Mouse (Mus musculus) midbrain, embryonic 16.5 days (tissue): Measurements from ENCODE around the gene Snrpc. TPM values are rescaled to one million over a fixed set of nuclear protein-coding genes. Genes with fewer than 3 reads are reported as not detected.

Experiments used
- ATAC-seq: fragments of 200-750 bp; cut with Nextera tagmentation; 2 replicates; pipeline ENCODE4 v1.8.0; 2017; ENCODE audit warnings: moderate TSS enrichment
- H3K27ac ChIP-seq: fragments of 300-500 bp; sonication (generic); 2 replicates; pipeline ENCODE4 v1.5.1; 2014; ENCODE audit warnings: mild to moderate bottlenecking, low read length, mixed read lengths
- H3K27me3 ChIP-seq: fragments of 300-500 bp; sonication (generic); 2 replicates; pipeline ENCODE4 v1.6.1; 2014; ENCODE audit warnings: low read depth, low read length, mixed read lengths; ENCODE audit not compliant: control insufficient read depth, insufficient read depth
- H3K36me3 ChIP-seq: fragments of 300-500 bp; sonication (generic); 2 replicates; pipeline ENCODE4 v1.6.1; 2014; ENCODE audit warnings: mild to moderate bottlenecking, low read length, moderate library complexity, mixed read lengths; ENCODE audit not compliant: control insufficient read depth, insufficient read depth
- H3K4me1 ChIP-seq: fragments of 300-500 bp; sonication (generic); 2 replicates; pipeline ENCODE4 v1.6.1; 2014; ENCODE audit warnings: mild to moderate bottlenecking, low read length, mixed read lengths; ENCODE audit not compliant: control insufficient read depth, insufficient read depth
- H3K4me2 ChIP-seq: fragments of 300-500 bp; sonication (generic); 2 replicates; pipeline ENCODE4 v1.6.1; 2014; ENCODE audit warnings: mild to moderate bottlenecking, low read length, mixed read lengths
- H3K4me3 ChIP-seq: fragments of 300-500 bp; sonication (generic); 2 replicates; pipeline ENCODE4 v1.5.1; 2014; ENCODE audit warnings: low read depth, mild to moderate bottlenecking, low read length, moderate library complexity, mixed read lengths
- H3K9ac ChIP-seq: fragments of 300-500 bp; sonication (generic); 2 replicates; pipeline ENCODE4 v1.6.1; 2014; ENCODE audit warnings: low read depth, low read length, mixed read lengths
- H3K9me3 ChIP-seq: fragments of 300-500 bp; sonication (generic); replicated peaks from 2 replicates; pipeline ENCODE4 v1.6.1; 2014; ENCODE audit warnings: mild to moderate bottlenecking, low read length, mixed read lengths; ENCODE audit not compliant: control insufficient read depth, poor library complexity, severe bottlenecking
- WGBS: fragments of 180-500 bp; shearing (Covaris S2); extraction: QIAGEN DNeasy Blood & Tissue Kit; methylation state at CpG from one replicate; pipeline ENCODE4 v1.1.7; 2014; 5-methylcytosine and 5-hydroxymethylcytosine counted together
- polyA plus RNA-seq: library from polyadenylated mRNA; unstranded; fragments of >200 nt; fragmentation: Nextera tagmentation; extraction: Ambion mirVana; gene quantifications from 2 replicates; pipeline ENCODE4 v1.2.1, GENCODE M21; 2015

The Snrpc gene
- polyA plus RNA-seq, 1 experiment from 2014 or later: 197 TPM

- Histone ChIP-seq H3K9ac (peak within 1 kb of the TSS; percentile 96), H3K4me2 (peak within 1 kb of the TSS; percentile 85), H3K4me1 (peaks cover 26% of the 10 kb centered on the region), H3K9me3 (no peaks in the 10 kb centered on the region), H3K27me3 (no peaks in the 10 kb centered on the region), H3K4me3 (peak within 1 kb of the TSS; percentile 89), H3K36me3 (peaks cover 4% of the 10 kb centered on the region), H3K27ac (peak within 1 kb of the TSS; percentile 89)
- ATAC-seq: peak; percentile 87
- WGBS: 1% methylated on average over 37 of the region's 54 CpGs
These were observed 18.4 kb downstream of the Snrpc start, which contains the start of gene Uhrf1bp1 for GRCm38 (mm10) chr17:27856265-27856797. Gene Uhrf1bp1, plus strand, starts transcription at chr17:27856441.

DNA sequence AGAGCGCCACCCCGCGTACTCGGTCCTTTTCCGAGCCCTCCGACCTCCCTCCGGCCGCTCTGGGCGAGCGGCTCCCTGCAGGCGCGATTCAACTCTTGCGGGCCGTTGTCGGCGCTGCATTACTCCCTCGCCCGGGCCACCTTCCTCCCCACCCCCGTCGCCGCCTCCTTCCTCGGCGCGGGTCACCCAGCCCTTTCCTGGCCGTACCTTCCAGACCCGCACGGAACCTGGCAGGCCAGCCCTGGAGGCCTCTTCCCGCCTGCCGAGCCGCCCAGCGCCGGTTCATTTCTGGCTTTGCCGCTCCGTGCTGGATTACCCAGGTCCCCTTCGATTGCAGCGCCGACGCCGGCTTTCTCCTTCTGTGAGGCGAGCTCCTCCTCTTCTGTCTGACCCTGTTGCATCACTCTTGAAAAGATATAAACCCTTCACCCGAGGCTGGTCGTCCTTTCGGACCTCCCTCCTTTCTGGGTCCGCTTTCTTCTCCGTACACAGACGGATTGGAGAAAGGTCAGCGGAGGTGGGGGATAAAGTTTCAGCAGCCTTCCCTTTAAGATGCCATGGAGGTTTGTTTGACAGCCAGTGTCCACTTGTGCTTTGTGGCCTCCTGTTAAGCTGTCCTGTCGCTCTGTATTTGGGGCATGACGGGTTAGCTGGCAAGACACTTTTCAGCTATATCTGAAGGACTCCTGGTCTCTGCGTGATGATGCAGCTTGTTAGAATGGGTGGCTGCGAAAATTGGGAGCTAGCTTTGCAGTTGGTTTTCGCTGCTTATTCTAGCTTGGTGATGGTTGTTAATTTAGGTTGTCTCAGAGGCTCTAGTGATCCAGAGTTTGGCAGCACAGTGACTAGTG lies 19.1 kb downstream of the Snrpc start:
- H3K4me1 ChIP-seq: peaks cover 26% of the 10 kb centered on the region
- 1% methylated on average over 50 of the region's 52 CpGs for WGBS
- H3K9ac ChIP-seq: peak overlapping the region; percentile 96

GRCm38 (mm10) chr17:27857649-27858475 lies 19.9 kb downstream of the Snrpc start:
- H3K9ac ChIP-seq: peak overlapping the region; percentile 96
- 0 out of 2 replicates have a peak overlapping the region, but pooled peaks have one; percentile 89 for H3K27ac ChIP-seq
- no peaks in the 10 kb centered on the region for H3K9me3 ChIP-seq
- H3K4me2 ChIP-seq: peak overlapping the region; percentile 85
- WGBS: 60% methylated on average over 11 of the region's 11 CpGs
- H3K27me3 ChIP-seq: no peaks in the 10 kb centered on the region
- H3K4me1 ChIP-seq: peaks cover 26% of the 10 kb centered on the region
- ATAC-seq: no peak
- no peaks in the 10 kb centered on the region for H3K36me3 ChIP-seq
- H3K4me3 ChIP-seq: peak overlapping the region; percentile 89

More for the DNA sequence above, 19.1 kb downstream of the Snrpc start:
- Histone ChIP-seq H3K4me3 (peak overlapping the region; percentile 89), H3K9me3 (no peaks in the 10 kb centered on the region), H3K27me3 (no peaks in the 10 kb centered on the region), H3K4me2 (peak overlapping the region; percentile 85), H3K27ac (peak overlapping the region; percentile 89), H3K36me3 (peaks cover 4% of the 10 kb centered on the region)
- ATAC-seq: peak; percentile 78

GRCm38 (mm10) chr17:27859131-27859530 lies 21.2 kb downstream of the Snrpc start:
- ATAC-seq: no peak
- no peaks in the 10 kb centered on the region for H3K9me3 ChIP-seq
- H3K9ac ChIP-seq: 0 out of 2 replicates have a peak overlapping the region, but pooled peaks have one; percentile 7
- H3K4me2 ChIP-seq: no peak overlapping the region
- H3K27me3 ChIP-seq: no peaks in the 10 kb centered on the region
- no peaks in the 10 kb centered on the region for H3K36me3 ChIP-seq
- no peak overlapping the region for H3K4me3 ChIP-seq
- H3K27ac ChIP-seq: no peak overlapping the region
- H3K4me1 ChIP-seq: peaks cover 26% of the 10 kb centered on the region
- 57% methylated on average over 2 of the region's 2 CpGs for WGBS

DNA sequence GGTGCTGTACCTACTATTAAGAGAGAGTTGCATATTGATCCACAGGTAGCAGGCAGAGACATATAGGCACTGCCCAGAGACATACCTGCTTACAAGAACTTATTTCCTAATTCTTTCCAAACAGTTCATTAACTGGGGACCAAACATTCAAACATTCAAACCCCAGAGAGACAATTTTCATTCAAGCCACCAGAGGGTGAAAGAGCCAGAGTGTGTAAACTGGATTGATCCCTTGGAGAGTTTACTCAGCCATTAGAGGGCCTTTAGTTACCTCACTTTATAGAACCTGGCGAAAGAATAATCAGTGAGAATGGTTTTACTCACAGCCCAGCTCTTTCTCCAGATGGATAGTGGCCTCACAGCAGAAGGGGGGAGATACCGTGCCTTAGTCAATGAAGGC lies 27.5 kb downstream of the Snrpc start:
- Histone ChIP-seq H3K4me2 (no peak overlapping the region), H3K4me3 (no peak overlapping the region), H3K9me3 (no peaks in the 10 kb centered on the region), H3K4me1 (no peaks in the 10 kb centered on the region), H3K9ac (no peak overlapping the region), H3K36me3 (no peaks in the 10 kb centered on the region), H3K27me3 (no peaks in the 10 kb centered on the region), H3K27ac (no peak overlapping the region)
- 82% methylated on average over 2 of the region's 2 CpGs for WGBS
- no peak for ATAC-seq

- Histone ChIP-seq H3K4me3 (no peak overlapping the region), H3K4me2 (no peak overlapping the region), H3K9ac (no peak overlapping the region), H3K9me3 (no peaks in the 10 kb centered on the region), H3K27ac (no peak overlapping the region), H3K36me3 (no peaks in the 10 kb centered on the region), H3K27me3 (no peaks in the 10 kb centered on the region), H3K4me1 (no peaks in the 10 kb centered on the region)
- no peak for ATAC-seq
- WGBS: 95% methylated on average over 4 of the region's 4 CpGs
These were observed 28.8 kb downstream of the Snrpc start for GRCm38 (mm10) chr17:27866737-27867136.

DNA sequence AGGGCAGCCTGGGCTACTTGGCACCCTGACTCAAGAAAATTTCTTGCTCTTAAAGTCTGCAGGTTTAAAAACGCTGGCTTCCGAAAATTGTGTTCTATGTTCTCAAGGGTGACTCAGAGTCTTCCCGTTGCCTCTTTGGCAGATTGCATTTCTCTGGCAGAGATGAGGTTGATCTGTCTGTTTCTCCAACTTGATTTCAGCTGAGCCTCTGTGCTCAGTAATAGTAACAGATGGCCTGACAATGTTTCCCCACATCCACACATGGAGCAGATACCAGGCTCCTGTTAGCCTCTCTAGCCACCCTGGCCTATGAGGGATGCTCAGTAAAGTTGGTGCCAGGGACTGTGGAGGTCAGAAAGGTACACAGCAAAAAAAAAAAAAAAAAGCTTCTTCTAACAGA lies 33.9 kb downstream of the Snrpc start:
- no peaks in the 10 kb centered on the region for H3K36me3 ChIP-seq
- no peak overlapping the region for H3K27ac ChIP-seq
- no peak for ATAC-seq

DNA sequence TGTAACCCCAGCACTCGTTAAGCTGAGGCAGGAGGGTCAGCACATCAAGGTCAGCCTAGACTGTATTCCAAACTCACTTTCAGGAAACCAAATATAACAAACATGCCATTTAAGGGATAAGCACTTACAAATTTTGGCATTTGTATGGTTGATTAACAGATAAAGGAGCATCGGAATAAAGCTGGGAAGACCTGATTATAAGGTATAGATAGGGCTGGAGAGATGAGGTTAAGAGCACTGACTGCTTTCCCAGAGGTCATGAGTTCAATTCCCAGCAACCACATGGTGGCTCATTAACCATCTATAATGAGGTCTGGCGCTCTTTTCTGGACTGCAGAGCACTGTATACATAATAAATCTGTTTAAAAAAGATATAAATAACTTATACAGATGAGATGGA lies 35.6 kb downstream of the Snrpc start:
- H3K4me1 ChIP-seq: no peaks in the 10 kb centered on the region
- 91% methylated on average over 3 of the region's 3 CpGs for WGBS
- no peaks in the 10 kb centered on the region for H3K27me3 ChIP-seq
- H3K9ac ChIP-seq: no peak overlapping the region
- H3K9me3 ChIP-seq: no peaks in the 10 kb centered on the region
- H3K4me3 ChIP-seq: no peak overlapping the region
- H3K27ac ChIP-seq: no peak overlapping the region
- ATAC-seq: no peak
- H3K36me3 ChIP-seq: no peaks in the 10 kb centered on the region
- no peak overlapping the region for H3K4me2 ChIP-seq

More for the DNA sequence above, 33.9 kb downstream of the Snrpc start:
- WGBS: 96% methylated on average over 3 of the region's 3 CpGs
- H3K4me1 ChIP-seq: no peaks in the 10 kb centered on the region
- H3K9ac ChIP-seq: no peak overlapping the region
- H3K4me3 ChIP-seq: no peak overlapping the region
- no peaks in the 10 kb centered on the region for H3K9me3 ChIP-seq
- H3K27me3 ChIP-seq: no peaks in the 10 kb centered on the region
- H3K4me2 ChIP-seq: no peak overlapping the region
